8 mouse cellular contexts compared by ENCODE assay signal in the genomic region with DNA sequence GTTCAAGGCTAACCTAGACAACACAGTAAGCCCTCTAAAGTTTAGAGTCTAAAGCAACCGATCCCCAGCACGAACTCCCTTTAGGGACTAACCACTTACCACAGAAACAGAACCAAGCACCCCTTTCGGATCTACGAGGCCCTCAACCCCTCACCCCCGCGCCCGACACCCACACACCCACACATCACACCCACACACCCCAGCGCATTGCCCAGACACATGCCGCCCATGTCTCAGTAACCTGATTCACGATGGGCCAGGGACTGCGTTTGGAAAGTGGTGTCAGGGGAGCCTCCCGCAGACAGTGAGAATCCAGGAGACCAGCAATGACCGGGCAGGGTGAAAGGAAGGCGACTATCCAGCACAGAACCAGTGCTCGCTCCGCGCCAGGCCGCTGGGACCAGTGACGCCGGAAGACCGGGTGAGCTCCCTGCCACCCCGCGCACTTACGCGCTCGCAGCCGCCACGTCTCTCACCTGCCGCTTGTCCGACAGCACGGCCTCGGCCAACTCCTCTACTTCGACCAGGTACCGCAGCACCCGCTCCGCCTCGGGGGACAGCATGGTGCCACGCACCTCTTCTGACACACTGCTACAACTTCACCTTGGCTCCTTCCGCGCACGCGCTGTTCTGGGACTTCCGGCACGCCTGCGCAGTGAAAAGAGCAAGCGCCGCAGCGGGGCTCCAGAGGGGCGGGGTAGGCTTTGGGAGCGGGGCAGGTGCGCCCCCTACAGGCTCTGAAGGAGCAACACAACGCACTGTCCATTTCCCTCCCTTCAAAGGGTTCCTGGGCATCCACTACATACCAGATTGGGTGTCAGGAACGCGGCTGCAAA. TPM values are rescaled to one million over a fixed set of nuclear protein-coding genes. Genes with fewer than 3 reads are reported as not detected.
DNase-seq lines count a peak whose midpoint lies in the region; ATAC-seq and TF ChIP-seq lines count a peak whose summit lies in the region.

A gene (minus strand): TSS at position 670 of the 836 bp plus-strand sequence.

- intact Hi-C loops in heart, postnatal 10 days (cut with DNase I), result loop anchor here (1.0 to 10.0 kb wide), 2 partner anchors 101 to 320 kb away; no protein-coding TSS in a partner anchor

- ATAC-seq in cerebellum, adult (ENCODE audit: insufficient number of reproducible peaks, low FRiP score, low TSS enrichment), result peak; percentile 86
- peak; percentile 95 for ATAC-seq in forebrain, embryonic 13.5 days
- ATAC-seq in liver, postnatal 0 days, result peak; percentile 97
- peak; percentile 94 for ATAC-seq in neural tube, embryonic 14.5 days (ENCODE audit: low read depth)

- DNase-seq in heart, postnatal 10 days, result peak; percentile 96 to 97
- DNase-seq in large intestine, adult 2 months (ENCODE audit: low read depth, low spot score), result peak; percentile 94
- peak; percentile 95 for DNase-seq in liver, postnatal 0 days
- DNase-seq in testis, postnatal 10 days (ENCODE audit: low spot score), result peak; percentile 96

- H3K4me2 ChIP-seq in forebrain, embryonic 13.5 days, result peak within 1 kb of the TSS; percentile 84
- H3K4me2 ChIP-seq in liver, postnatal 0 days (ENCODE audit: low read depth, low read length), result peak within 1 kb of the TSS; percentile 97
- H3K4me2 ChIP-seq in neural tube, embryonic 14.5 days (ENCODE audit: low read depth, low read length), result peak within 1 kb of the TSS; percentile 67

- H3K27me3 ChIP-seq in ES-Bruce4 (ENCODE audit: control insufficient read depth, insufficient read depth, low read length, poor library complexity, severe bottlenecking), result no peaks in the 10 kb centered on the region
- peaks cover 8% of the 10 kb centered on the region; the same call in 1 of the 2 replicates for H3K27me3 ChIP-seq in forebrain, embryonic 13.5 days
- H3K27me3 ChIP-seq in liver, postnatal 0 days (ENCODE audit: insufficient read depth, low read length), result 0 out of 2 replicates have a peak, but pooled peaks cover 5% of the 10 kb centered on the region
- H3K27me3 ChIP-seq in neural tube, embryonic 14.5 days (ENCODE audit: control insufficient read depth, insufficient read depth, low read length), result no peaks in the 10 kb centered on the region

- no peak within 1 kb of the TSS for H3K27ac ChIP-seq in ES-Bruce4 (ENCODE audit: insufficient read depth, low read length)
- H3K27ac ChIP-seq in forebrain, embryonic 13.5 days, result peak within 1 kb of the TSS; percentile 54; the same call in 1 of the 2 replicates
- no peak within 1 kb of the TSS for H3K27ac ChIP-seq in liver, postnatal 0 days (ENCODE audit: low read depth)
- H3K27ac ChIP-seq in neural tube, embryonic 14.5 days (ENCODE audit: low read depth, low read length), result peak within 1 kb of the TSS; percentile 46

- peak within 1 kb of the TSS; percentile 95 for H3K4me3 ChIP-seq in ES-Bruce4 (ENCODE audit: low read depth, low read length)
- peak within 1 kb of the TSS; percentile 90 for H3K4me3 ChIP-seq in forebrain, embryonic 13.5 days
- H3K4me3 ChIP-seq in liver, postnatal 0 days (ENCODE audit: low read depth, low read length), result peak within 1 kb of the TSS; percentile 65
- H3K4me3 ChIP-seq in neural tube, embryonic 14.5 days (ENCODE audit: low read depth, low read length), result peak within 1 kb of the TSS; percentile 89

- WGBS in forebrain, embryonic 13.5 days, result 2% methylated on average over 54 of the region's 54 CpGs
- WGBS in large intestine, adult 2 months, result 1% methylated on average over 54 of the region's 54 CpGs
- under 1% methylated on average over 46 of the region's 54 CpGs for WGBS in liver, postnatal 0 days (ENCODE audit: insufficient replicate concordance)
- 1% methylated on average over 54 of the region's 54 CpGs for WGBS in neural tube, embryonic 14.5 days

- no peaks in the 10 kb centered on the region for H3K4me1 ChIP-seq in ES-Bruce4 (ENCODE audit: control insufficient read depth, insufficient read depth, low read length)
- peaks cover 19% of the 10 kb centered on the region for H3K4me1 ChIP-seq in forebrain, embryonic 13.5 days
- peaks cover 11% of the 10 kb centered on the region for H3K4me1 ChIP-seq in liver, postnatal 0 days (ENCODE audit: insufficient read depth)
- peaks cover 8% of the 10 kb centered on the region for H3K4me1 ChIP-seq in neural tube, embryonic 14.5 days (ENCODE audit: control insufficient read depth, insufficient read depth, low read length)

- no peaks in the 10 kb centered on the region for H3K9me3 ChIP-seq in ES-Bruce4 (replicated peaks; ENCODE audit: control insufficient read depth, insufficient read depth, low read length, poor library complexity, severe bottlenecking)
- H3K9me3 ChIP-seq in forebrain, embryonic 13.5 days (replicated peaks), result no peaks in the 10 kb centered on the region
- H3K9me3 ChIP-seq in liver, postnatal 0 days (ENCODE audit: low read length), result no peaks in the 10 kb centered on the region
- H3K9me3 ChIP-seq in neural tube, embryonic 14.5 days (ENCODE audit: control insufficient read depth, low read length), result no peaks in the 10 kb centered on the region

- peak within 1 kb of the TSS; percentile 69 for H3K9ac ChIP-seq in ES-Bruce4 (ENCODE audit: low read depth, poor library complexity, severe bottlenecking)
- peak within 1 kb of the TSS; percentile 87 for H3K9ac ChIP-seq in forebrain, embryonic 13.5 days
- peak within 1 kb of the TSS; percentile 55 for H3K9ac ChIP-seq in liver, postnatal 0 days (replicated peaks)
- H3K9ac ChIP-seq in neural tube, embryonic 14.5 days (replicated peaks; ENCODE audit: low read depth, low read length), result peak within 1 kb of the TSS; percentile 70

- TF ChIP-seq CTCF in ES-Bruce4 (IDR thresholded peaks at IDR 0.05; ENCODE audit: low read depth, low read length), result peak; percentile 89
- peak; percentile 98 for TF ChIP-seq CTCF in liver, postnatal 0 days (IDR thresholded peaks at IDR 0.05; ENCODE audit: low read depth)

- no peak for TF ChIP-seq EP300 in ES-Bruce4 (IDR thresholded peaks at IDR 0.05; ENCODE audit: insufficient read depth, low read depth, low read length)
- no peak for TF ChIP-seq EP300 in liver, postnatal 0 days (IDR thresholded peaks at IDR 0.05; ENCODE audit: low read depth)

- peak; percentile 66 for TF ChIP-seq POLR2A in ES-Bruce4 (IDR thresholded peaks at IDR 0.05; ENCODE audit: insufficient read depth, low read length)

- H3K36me3 ChIP-seq in ES-Bruce4 (ENCODE audit: control insufficient read depth, insufficient read depth, low read length, poor library complexity, severe bottlenecking), result peaks cover 9% of the 10 kb centered on the region; the same call in 1 of the 2 replicates
- peaks cover 30% of the 10 kb centered on the region for H3K36me3 ChIP-seq in forebrain, embryonic 13.5 days (ENCODE audit: poor library complexity, severe bottlenecking)
- peaks cover 18% of the 10 kb centered on the region for H3K36me3 ChIP-seq in liver, postnatal 0 days (replicated peaks; ENCODE audit: insufficient read depth, low read length)
- H3K36me3 ChIP-seq in neural tube, embryonic 14.5 days (ENCODE audit: control insufficient read depth, insufficient read depth, low read length), result peaks cover 28% of the 10 kb centered on the region

RNA-seq across cellular contexts. Expression of the gene that starts here (rescaled TPM):
- polyA plus RNA-seq in ES-Bruce4 (2011; ENCODE audit: insufficient read depth, insufficient read length, low read depth, missing spikeins), result 39.8 and 44.2 TPM in 2 replicates
- polyA plus RNA-seq in forebrain, embryonic 13.5 days (2015; fragmentation: Nextera tagmentation; extraction: Ambion mirVana), result 142 TPM in 2 replicates
- 10 to 100 TPM; 74.9 to 81.3 TPM for total RNA-seq in heart, postnatal 10 days (2021)
- polyA plus RNA-seq in large intestine, adult 2 months (2012; rRNA removed), result 30.5 and 34.0 TPM in 2 replicates
- polyA plus RNA-seq in liver, postnatal 0 days (2015; fragmentation: Nextera tagmentation; extraction: Ambion mirVana), result 26.0 and 26.2 TPM in 2 replicates
- polyA plus RNA-seq in neural tube, embryonic 14.5 days (2014; fragmentation: Nextera tagmentation; extraction: Ambion mirVana), result 157 TPM in 2 replicates

Comparison
In these comparisons a context has a peak if more than half of its experiments do, and no peak if none do; other contexts are left out.
1. H3K27ac ChIP-seq: peak in forebrain, embryonic 13.5 days (single experiment) and neural tube, embryonic 14.5 days (single experiment); none in ES-Bruce4 (single experiment) and liver, postnatal 0 days (single experiment).
2. Peak in every context shown above with its lines, with median percentiles within 50 percentile points of each other: H3K4me3 ChIP-seq, H3K9ac ChIP-seq, ATAC-seq, H3K4me2 ChIP-seq and DNase-seq.